Mouse (Mus musculus) gastrocnemius, postnatal 10 days (tissue): ENCODE measurements around the gene Cobl. TPM values are rescaled to one million over a fixed set of nuclear protein-coding genes. Genes with fewer than 3 reads are reported as not detected.
A peak's percentile ranks its signal among the peaks of the same experiment; 100 is the strongest.

Source experiments
- DNase-seq: peaks from one replicate; pipeline ENCODE4 v3.0.0; 2021; ENCODE audit warnings: mixed read lengths
- total RNA-seq, 2 experiments: library from RNA; stranded (reverse); gene quantifications; 2 replicates each; pipeline ENCODE4 v1.2.3; 2021

Cobl gene
- total RNA-seq, 2 experiments from 2014 or later, result 127 to 138 TPM

GRCm38 (mm10) chr11:12309423-12310023 is 155.2 kb downstream of the Cobl start:
- no peak for DNase-seq

- DNase-seq, result no peak
These were observed 159.9 kb downstream of the Cobl start for GRCm38 (mm10) chr11:12304879-12305278.

- DNase-seq, result no peak
These were observed 164.9 kb downstream of the Cobl start for GRCm38 (mm10) chr11:12299701-12300446.

- DNase-seq, result no peak
These were observed 173.2 kb downstream of the Cobl start for GRCm38 (mm10) chr11:12291654-12291935.

- peak; percentile 69 for DNase-seq
These were observed 173.7 kb downstream of the Cobl start for GRCm38 (mm10) chr11:12290911-12291653.

- DNase-seq, result no peak
These were observed 179.3 kb downstream of the Cobl start for GRCm38 (mm10) chr11:12285319-12286021.

- DNase-seq, result no peak
These were observed 184.0 kb downstream of the Cobl start for GRCm38 (mm10) chr11:12280711-12281110.

- DNase-seq, result no peak
These were observed 190.5 kb downstream of the Cobl start for GRCm38 (mm10) chr11:12274276-12274675.

- no peak for DNase-seq
These were observed 191.0 kb downstream of the Cobl start for GRCm38 (mm10) chr11:12273726-12274125.

GRCm38 (mm10) chr11:12258411-12258810 is 206.3 kb downstream of the Cobl start:
- no peak for DNase-seq

- no peak for DNase-seq
These were observed 207.2 kb downstream of the Cobl start for GRCm38 (mm10) chr11:12257324-12258118.

- no peak for DNase-seq
These were observed 219.3 kb downstream of the Cobl start for GRCm38 (mm10) chr11:12245327-12245915.

- DNase-seq, result no peak
These were observed 228.4 kb downstream of the Cobl start for GRCm38 (mm10) chr11:12236341-12236740.

GRCm38 (mm10) chr11:12234876-12235275 is 229.9 kb downstream of the Cobl start:
- no peak for DNase-seq

GRCm38 (mm10) chr11:12234126-12234525 is 230.6 kb downstream of the Cobl start:
- no peak for DNase-seq

GRCm38 (mm10) chr11:12232743-12233125 is 232.0 kb downstream of the Cobl start:
- DNase-seq, result no peak

GRCm38 (mm10) chr11:12232041-12232742 is 232.6 kb downstream of the Cobl start:
- DNase-seq, result no peak

GRCm38 (mm10) chr11:12231481-12232035 is 233.2 kb downstream of the Cobl start:
- peak; percentile 12 for DNase-seq

- DNase-seq, result peak; percentile 15
These were observed 235.3 kb downstream of the Cobl start for GRCm38 (mm10) chr11:12229411-12229810.

GRCm38 (mm10) chr11:12227343-12227742 is 237.4 kb downstream of the Cobl start:
- no peak for DNase-seq
